ENCODE assay signal across 8 mouse cellular contexts in the genomic region with DNA sequence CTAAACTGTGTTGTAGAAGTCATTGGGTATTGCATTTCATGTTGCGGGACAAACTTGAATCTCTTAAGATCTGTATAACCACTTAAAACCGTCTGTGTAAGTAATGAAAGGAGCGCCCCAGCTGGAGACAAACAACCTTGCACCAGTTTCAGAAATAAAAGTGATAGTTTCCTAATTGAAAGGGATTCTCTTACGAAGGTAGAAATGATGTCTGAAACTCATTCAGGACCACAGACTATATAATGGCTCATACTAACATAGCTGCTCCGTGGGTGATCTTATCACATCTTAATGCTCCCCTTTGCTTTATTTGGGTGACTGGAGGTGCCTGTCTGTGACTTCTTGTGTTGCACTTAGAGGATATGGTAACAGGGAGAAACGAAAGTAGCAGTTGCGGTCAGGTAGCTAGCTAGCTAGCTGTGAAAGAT. TPM values are rescaled to one million over a fixed set of nuclear protein-coding genes. Genes with fewer than 3 reads are reported as not detected.
A peak's percentile ranks its signal among the peaks of the same experiment; 100 is the strongest.
DNase-seq lines count a peak whose midpoint lies in the region; ATAC-seq and TF ChIP-seq lines count a peak whose summit lies in the region.

No protein-coding gene starts in this region.

- no peaks in the 10 kb centered on the region for H3K27me3 ChIP-seq in lung, embryonic 14.5 days (ENCODE audit: insufficient read depth, low read length)
- H3K27me3 ChIP-seq in heart, postnatal 0 days (ENCODE audit: control insufficient read depth, insufficient read depth, low read length), result no peaks in the 10 kb centered on the region
- peaks cover 3% of the 10 kb centered on the region; the same call in 1 of the 2 replicates for H3K27me3 ChIP-seq in liver, embryonic 12.5 days (replicated peaks)

- no peaks in the 10 kb centered on the region for H3K36me3 ChIP-seq in lung, embryonic 14.5 days (ENCODE audit: insufficient read depth)
- no peaks in the 10 kb centered on the region for H3K36me3 ChIP-seq in heart, postnatal 0 days (replicated peaks; ENCODE audit: control insufficient read depth, insufficient read depth, low read length)
- no peaks in the 10 kb centered on the region for H3K36me3 ChIP-seq in liver, embryonic 12.5 days

- no peak for TF ChIP-seq POLR2A in bone marrow, adult 2 months (IDR thresholded peaks at IDR 0.05; ENCODE audit: borderline replicate concordance, control insufficient read depth, low read depth, low read length)

- ATAC-seq in lung, embryonic 14.5 days (ENCODE audit: insufficient read depth), result no peak
- no peak for ATAC-seq in heart, postnatal 0 days (ENCODE audit: insufficient read depth, low read depth)
- no peak for ATAC-seq in liver, embryonic 12.5 days

- TF ChIP-seq CTCF in lung, embryonic 14.5 days (IDR thresholded peaks at IDR 0.05; ENCODE audit: low read depth), result peak; percentile 26; the same call in 1 of the 2 replicates
- no peak for TF ChIP-seq CTCF in bone marrow, adult 2 months (IDR thresholded peaks at IDR 0.05; ENCODE audit: control insufficient read depth, insufficient read depth, low read length)
- TF ChIP-seq CTCF in heart, postnatal 0 days (IDR thresholded peaks at IDR 0.05; ENCODE audit: low read depth), result no peak

- no peak for TF ChIP-seq EP300 in heart, postnatal 0 days (IDR thresholded peaks at IDR 0.05; ENCODE audit: low read depth)

- peak; percentile 51 for DNase-seq in lung, embryonic 14.5 days
- DNase-seq in lung, postnatal 25 days (ENCODE audit: low spot score), result no peak
- peak; percentile 61 for DNase-seq in heart, postnatal 0 days (ENCODE audit: low spot score)
- peak; percentile 24 for DNase-seq in retina, embryonic 14.5 days (ENCODE audit: low spot score)
- DNase-seq in testis, postnatal 10 days (ENCODE audit: low spot score), result no peak
- no peak for DNase-seq in spleen, postnatal 14 days (ENCODE audit: low spot score in 2 of 2)

- H3K4me3 ChIP-seq in lung, embryonic 14.5 days (ENCODE audit: low read depth, low read length), result peak overlapping the region; percentile 73
- peak overlapping the region; percentile 20 for H3K4me3 ChIP-seq in bone marrow, adult 2 months (replicated peaks; ENCODE audit: control insufficient read depth, low read depth, low read length)
- H3K4me3 ChIP-seq in heart, postnatal 0 days (ENCODE audit: low read depth, low read length), result peak overlapping the region; percentile 95
- peak overlapping the region; percentile 77 for H3K4me3 ChIP-seq in liver, embryonic 12.5 days

- no peaks in the 10 kb centered on the region for H3K4me1 ChIP-seq in lung, embryonic 14.5 days (ENCODE audit: insufficient read depth)
- no peaks in the 10 kb centered on the region; the same call in none of the 2 replicates for H3K4me1 ChIP-seq in bone marrow, adult 2 months (ENCODE audit: control insufficient read depth, insufficient read depth, low read length)
- H3K4me1 ChIP-seq in heart, postnatal 0 days (ENCODE audit: control insufficient read depth, insufficient read depth), result no peaks in the 10 kb centered on the region
- peaks cover 21% of the 10 kb centered on the region for H3K4me1 ChIP-seq in liver, embryonic 12.5 days

- H3K4me2 ChIP-seq in lung, embryonic 14.5 days, result peak overlapping the region; percentile 76
- H3K4me2 ChIP-seq in heart, postnatal 0 days (ENCODE audit: low read depth, low read length), result peak overlapping the region; percentile 97
- peak overlapping the region; percentile 97 for H3K4me2 ChIP-seq in liver, embryonic 12.5 days

- no peaks in the 10 kb centered on the region for H3K9me3 ChIP-seq in lung, embryonic 14.5 days (ENCODE audit: low read depth, low read length)
- H3K9me3 ChIP-seq in heart, postnatal 0 days (replicated peaks; ENCODE audit: control insufficient read depth, low read length), result no peaks in the 10 kb centered on the region
- no peaks in the 10 kb centered on the region for H3K9me3 ChIP-seq in liver, embryonic 12.5 days (replicated peaks)

- 35% methylated on average over 7 of the region's 7 CpGs for WGBS in lung, embryonic 14.5 days
- WGBS in bone marrow, adult 2 months, result 7% methylated on average over 7 of the region's 7 CpGs
- 26% methylated on average over 7 of the region's 7 CpGs for whole genome bisulfite sequencing in heart, postnatal 0 days
- 47% methylated on average over 7 of the region's 7 CpGs for WGBS in liver, embryonic 12.5 days (ENCODE audit: insufficient replicate concordance)

- H3K9ac ChIP-seq in lung, embryonic 14.5 days, result no peak overlapping the region; the same call in 1 of the 2 replicates
- peak overlapping the region; percentile 71 for H3K9ac ChIP-seq in heart, postnatal 0 days (replicated peaks; ENCODE audit: low read depth, low read length)
- no peak overlapping the region for H3K9ac ChIP-seq in liver, embryonic 12.5 days

- no peak overlapping the region for H3K27ac ChIP-seq in lung, embryonic 14.5 days (ENCODE audit: low read depth)
- H3K27ac ChIP-seq in bone marrow, adult 2 months (ENCODE audit: control insufficient read depth, insufficient read depth, low read depth, low read length, poor library complexity), result no peak overlapping the region
- H3K27ac ChIP-seq in heart, postnatal 0 days (ENCODE audit: low read depth), result no peak overlapping the region
- no peak overlapping the region for H3K27ac ChIP-seq in liver, embryonic 12.5 days

RNA-seq across cellular contexts. Expression of a gene that starts 1.3 kb away (rescaled TPM):
- 9.7 and 11.6 TPM in 2 replicates for polyA plus RNA-seq in lung, embryonic 14.5 days (2014; fragmentation: Nextera tagmentation; extraction: Ambion mirVana)
- polyA plus RNA-seq in bone marrow, adult 2 months (2011; ENCODE audit: insufficient read depth, insufficient read length, low replicate concordance, missing spikeins), result 7.2 and 12.3 TPM in 2 replicates
- total RNA-seq in heart, postnatal 0 days (2014; rRNA removed; ENCODE audit: low replicate concordance), result 120 and 130 TPM in 2 replicates
- polyA plus RNA-seq in heart, postnatal 0 days (2015; fragmentation: Nextera tagmentation; extraction: Ambion mirVana), result 35.2 and 44.4 TPM in 2 replicates
- 2.6 and 3.0 TPM in 2 replicates for polyA plus RNA-seq in liver, embryonic 12.5 days (2016; fragmentation: Nextera tagmentation; extraction: Ambion mirVana)

Comparison
In these comparisons a context has a peak if more than half of its experiments do, and no peak if none do; other contexts are left out.
1. DNase-seq: peak in lung, embryonic 14.5 days (single experiment), heart, postnatal 0 days (single experiment) and retina, embryonic 14.5 days (single experiment); none in lung, postnatal 25 days (single experiment), testis, postnatal 10 days (single experiment) and spleen, postnatal 14 days (0 of 2).
2. H3K4me3 ChIP-seq: peak in every context shown above with its lines; median percentile 95 in heart, postnatal 0 days; 77 in liver, embryonic 12.5 days; 73 in lung, embryonic 14.5 days; 20 in bone marrow, adult 2 months.
3. Peak in every context shown above with its lines, with median percentiles within 50 percentile points of each other: H3K4me2 ChIP-seq.